Mouse (Mus musculus) ES-Bruce4 (cell line): ENCODE measurements around the gene Loxl3.

Experiments
- CTCF ChIP-seq: IDR thresholded peaks from one replicate; pipeline ENCODE4 v1.8.1; 2011; ENCODE audit warnings: low read depth, low read length
- POLR2A ChIP-seq: IDR thresholded peaks from one replicate; pipeline ENCODE4 v1.8.1; 2011; ENCODE audit warnings: low read length; ENCODE audit not compliant: insufficient read depth

DNA sequence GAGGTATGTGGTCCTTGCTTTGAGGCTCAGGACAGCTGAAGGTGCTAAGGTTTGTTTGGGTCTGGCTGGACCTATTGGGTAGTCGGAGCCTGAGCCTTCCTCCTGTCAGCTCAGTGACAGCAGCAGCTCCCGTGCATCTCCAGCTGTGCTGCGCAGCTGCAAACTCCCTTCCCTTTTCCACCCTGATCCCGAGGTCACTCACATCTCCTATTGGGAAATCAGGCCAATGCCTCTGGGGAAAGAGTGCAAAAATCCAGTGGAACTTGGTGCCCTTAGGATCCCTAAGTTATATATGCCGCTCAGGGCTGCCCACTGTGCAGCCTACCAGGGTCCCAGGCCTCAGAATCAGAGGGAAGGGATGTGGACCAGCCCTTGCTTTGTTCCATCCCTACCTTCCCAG is 49.5 kb downstream of the Loxl3 start:
- TF ChIP-seq CTCF, result no peak
- TF ChIP-seq POLR2A, result no peak
